Mouse (Mus musculus) kidney, embryonic 14.5 days (tissue): Measurements from ENCODE around the gene Dbp. TPM values are rescaled to one million over a fixed set of nuclear protein-coding genes. Genes with fewer than 3 reads are reported as not detected.
"Not testable (repeated sequence)": the region's sequence is repeated elsewhere in the genome, so short reads cannot be mapped to it uniquely, and the experiment has no call there.

Source experiments
- ATAC-seq: fragments of 200-750 bp; cut with Nextera tagmentation; 2 replicates; pipeline ENCODE4 v1.8.0; 2017; ENCODE audit warnings: moderate number of reproducible peaks, mild to moderate bottlenecking, moderate TSS enrichment, moderate library complexity; ENCODE audit not compliant: low FRiP score, low TSS enrichment
- H3K27ac ChIP-seq: fragments of 300-500 bp; sonication (generic); 2 replicates; pipeline ENCODE4 v1.5.1; 2014; ENCODE audit warnings: low read depth, mild to moderate bottlenecking, low read length, moderate library complexity, mixed read lengths
- H3K27me3 ChIP-seq: fragments of 300-500 bp; sonication (generic); 2 replicates; pipeline ENCODE4 v1.6.1; 2014; ENCODE audit warnings: mild to moderate bottlenecking, low read length; ENCODE audit not compliant: control insufficient read depth, insufficient read depth
- H3K36me3 ChIP-seq: fragments of 300-500 bp; sonication (generic); 2 replicates; pipeline ENCODE4 v1.6.1; 2014; ENCODE audit warnings: low read length, mixed read lengths; ENCODE audit not compliant: control insufficient read depth, insufficient read depth
- H3K4me1 ChIP-seq: fragments of 300-500 bp; sonication (generic); 2 replicates; pipeline ENCODE4 v1.6.1; 2014; ENCODE audit warnings: low read length, mixed read lengths; ENCODE audit not compliant: control insufficient read depth, insufficient read depth
- H3K4me2 ChIP-seq: fragments of 300-500 bp; sonication (generic); replicated peaks from 2 replicates; pipeline ENCODE4 v1.6.1; 2014; ENCODE audit warnings: low read depth, mild to moderate bottlenecking, low read length
- H3K4me3 ChIP-seq: fragments of 300-500 bp; sonication (generic); 2 replicates; pipeline ENCODE4 v1.5.1; 2014; ENCODE audit warnings: mild to moderate bottlenecking, low read length
- H3K9ac ChIP-seq: fragments of 300-500 bp; sonication (generic); 2 replicates; pipeline ENCODE4 v1.6.1; 2014; ENCODE audit warnings: low read depth, mild to moderate bottlenecking, low read length, moderate library complexity
- H3K9me3 ChIP-seq: fragments of 300-500 bp; sonication (generic); 2 replicates; pipeline ENCODE4 v1.6.1; 2016; ENCODE audit warnings: low read length; ENCODE audit not compliant: control insufficient read depth
- WGBS: fragments of 180-500 bp; shearing (Covaris S2); extraction: QIAGEN DNeasy Blood & Tissue Kit; methylation state at CpG from one replicate; pipeline ENCODE4 v1.1.7; 2014; 5-methylcytosine and 5-hydroxymethylcytosine counted together
- polyA plus RNA-seq: library from polyadenylated mRNA; unstranded; fragments of >200 nt; fragmentation: Nextera tagmentation; extraction: Ambion mirVana; gene quantifications from 2 replicates; pipeline ENCODE4 v1.2.1, GENCODE M21; 2014

Gene Dbp
- 6.6 and 7.7 TPM in 2 replicates for polyA plus RNA-seq

GRCm38 (mm10) chr7:45704730-45705442, at the start of gene Dbp:
TSS of gene Dbp (plus strand) at chr7:45705088.
- H3K4me3 ChIP-seq, result peak within 1 kb of the TSS; percentile 64
- H3K9ac ChIP-seq, result peak within 1 kb of the TSS; percentile 84
- under 1% methylated on average over 36 of the region's 36 CpGs for WGBS
- peak within 1 kb of the TSS; percentile 79 for H3K27ac ChIP-seq
- peak within 1 kb of the TSS; percentile 93 for H3K4me2 ChIP-seq
- H3K36me3 ChIP-seq, result no peaks in the 10 kb centered on the region; the same call in 1 of the 2 replicates
- no peaks in the 10 kb centered on the region; the same call in none of the 2 replicates for H3K27me3 ChIP-seq
- no peaks in the 10 kb centered on the region for H3K9me3 ChIP-seq
- H3K4me1 ChIP-seq, result peaks cover 43% of the 10 kb centered on the region
- peak; percentile 87 for ATAC-seq

- Histone ChIP-seq H3K4me2 (no peak overlapping the region), H3K4me3 (no peak overlapping the region), H3K9me3 (no peaks in the 10 kb centered on the region), H3K9ac (no peak overlapping the region), H3K27ac (no peak overlapping the region), H3K4me1 (peaks cover 17% of the 10 kb centered on the region; the same call in 1 of the 2 replicates), H3K36me3 (no peaks in the 10 kb centered on the region), H3K27me3 (no peaks in the 10 kb centered on the region)
- WGBS, result 69% methylated on average over 11 of the region's 11 CpGs
- no peak for ATAC-seq
Observed at GRCm38 (mm10) chr7:45660746-45661478, 44.0 kb upstream of the Dbp start.

- H3K4me1 ChIP-seq, result peaks cover 17% of the 10 kb centered on the region; the same call in 1 of the 2 replicates
- WGBS, result 93% methylated on average over 6 of the region's 6 CpGs
- H3K27me3 ChIP-seq, H3K36me3 ChIP-seq, H3K4me3 ChIP-seq, H3K9ac ChIP-seq, H3K4me2 ChIP-seq, H3K27ac ChIP-seq, H3K9me3 ChIP-seq, ATAC-seq: not testable (repeated sequence)
Observed at GRCm38 (mm10) chr7:45661702-45662101, 43.2 kb upstream of the Dbp start.

- WGBS, result 47% methylated on average over 13 of the region's 13 CpGs
- H3K4me1 ChIP-seq, result peaks cover 24% of the 10 kb centered on the region; the same call in 1 of the 2 replicates
- no peaks in the 10 kb centered on the region for H3K36me3 ChIP-seq
- no peak overlapping the region for H3K27ac ChIP-seq
- no peaks in the 10 kb centered on the region for H3K9me3 ChIP-seq
- no peak overlapping the region for H3K9ac ChIP-seq
- no peak; the same call in 1 of the 2 replicates for ATAC-seq
- no peaks in the 10 kb centered on the region for H3K27me3 ChIP-seq
- H3K4me3 ChIP-seq, result no peak overlapping the region
- H3K4me2 ChIP-seq, result no peak overlapping the region
Observed at GRCm38 (mm10) chr7:45665303-45666138, 39.4 kb upstream of the Dbp start.

- 80% methylated on average over 7 of the region's 7 CpGs for WGBS
- Histone ChIP-seq H3K27ac (no peak within 1 kb of the TSS), H3K9ac (no peak within 1 kb of the TSS), H3K27me3 (no peaks in the 10 kb centered on the region), H3K4me3 (no peak within 1 kb of the TSS), H3K4me1 (peaks cover 20% of the 10 kb centered on the region; the same call in 1 of the 2 replicates), H3K36me3 (no peaks in the 10 kb centered on the region), H3K9me3 (no peaks in the 10 kb centered on the region), H3K4me2 (no peak within 1 kb of the TSS)
- ATAC-seq, result no peak
Observed at GRCm38 (mm10) chr7:45666161-45666560, 38.7 kb upstream of the Dbp start, which contains the start of gene Fut2. TSS of gene Fut2 (minus strand) at chr7:45666394.

- Histone ChIP-seq H3K36me3 (no peaks in the 10 kb centered on the region), H3K27ac (no peak overlapping the region), H3K9ac (no peak overlapping the region), H3K27me3 (no peaks in the 10 kb centered on the region), H3K4me2 (no peak overlapping the region), H3K4me3 (no peak overlapping the region), H3K9me3 (no peaks in the 10 kb centered on the region), H3K4me1 (peaks cover 20% of the 10 kb centered on the region; the same call in 1 of the 2 replicates)
- 86% methylated on average over 14 of the region's 14 CpGs for WGBS
- no peak for ATAC-seq
Observed at GRCm38 (mm10) chr7:45667761-45668160, 37.1 kb upstream of the Dbp start.

GRCm38 (mm10) chr7:45668921-45669320, 36.0 kb upstream of the Dbp start:
- H3K9me3 ChIP-seq, result no peaks in the 10 kb centered on the region
- H3K36me3 ChIP-seq, result no peaks in the 10 kb centered on the region
- WGBS, result 96% methylated on average over 9 of the region's 9 CpGs
- no peak overlapping the region for H3K9ac ChIP-seq
- H3K27me3 ChIP-seq, result no peaks in the 10 kb centered on the region
- no peak overlapping the region for H3K4me3 ChIP-seq
- ATAC-seq, result no peak
- peaks cover 16% of the 10 kb centered on the region; the same call in 1 of the 2 replicates for H3K4me1 ChIP-seq
- no peak overlapping the region for H3K4me2 ChIP-seq
- no peak overlapping the region for H3K27ac ChIP-seq

- WGBS, result 70% methylated on average over 7 of the region's 7 CpGs
- H3K4me1 ChIP-seq, result peaks cover 7% of the 10 kb centered on the region
- H3K9me3 ChIP-seq, result no peaks in the 10 kb centered on the region
- no peaks in the 10 kb centered on the region for H3K36me3 ChIP-seq
- ATAC-seq, result no peak
- no peak overlapping the region for H3K4me3 ChIP-seq
- H3K9ac ChIP-seq, result no peak overlapping the region
- H3K27me3 ChIP-seq, result no peaks in the 10 kb centered on the region
- H3K27ac ChIP-seq, result no peak overlapping the region
- no peak overlapping the region for H3K4me2 ChIP-seq
Observed at GRCm38 (mm10) chr7:45677627-45678295, 27.1 kb upstream of the Dbp start.
